Mouse (Mus musculus) MEL (cell line): Measurements from ENCODE around the gene Slc51a. TPM values are rescaled to one million over a fixed set of nuclear protein-coding genes. Genes with fewer than 3 reads are reported as not detected.

ENCODE experiments used
- DNase-seq: peaks from one replicate; pipeline ENCODE4 v3.0.0; 2011; ENCODE audit warnings: low read depth, low spot score
- H3K27ac ChIP-seq: 2 replicates; pipeline ENCODE4 v1.5.1; 2012; ENCODE audit warnings: low read depth, mild to moderate bottlenecking, control low read depth, low read length, moderate library complexity; ENCODE audit not compliant: control insufficient read depth
- H3K27me3 ChIP-seq, 2 experiments: fragments of 150-350 bp in 1 of 2; sonication (generic) in 1 of 2; 2 replicates each; pipeline ENCODE4 v1.6.1; 2012; ENCODE audit warnings: low read length in 2 of 2, mild to moderate bottlenecking in 2 of 2, improper control_type of control experiment in 1 of 2, moderate library complexity in 1 of 2; ENCODE audit not compliant: insufficient read depth in 2 of 2, control insufficient read depth in 1 of 2
- H3K36me3 ChIP-seq, 2 experiments: 2 replicates each; pipeline ENCODE4 v1.6.1; 2012 to 2014; ENCODE audit warnings: low read length in 2 of 2, improper control_type of control experiment in 1 of 2, inconsistent platforms in 1 of 2, mild to moderate bottlenecking in 1 of 2; ENCODE audit not compliant: insufficient read depth in 2 of 2, control insufficient read depth in 1 of 2
- H3K4me1 ChIP-seq, 2 experiments: fragments of 150-350 bp in 1 of 2; sonication (generic) in 1 of 2; 2 replicates each; pipeline ENCODE4 v1.6.1; 2012; ENCODE audit warnings: low read length in 2 of 2, improper control_type of control experiment in 1 of 2, mild to moderate bottlenecking in 1 of 2; ENCODE audit not compliant: insufficient read depth in 2 of 2, control insufficient read depth in 1 of 2
- H3K4me3 ChIP-seq, 2 experiments: fragments of 150-350 bp in 1 of 2; sonication (generic) in 1 of 2; 2 replicates each; pipeline ENCODE4 v1.5.1; 2012; ENCODE audit warnings: low read depth in 2 of 2, low read length in 2 of 2, mild to moderate bottlenecking in 2 of 2, moderate library complexity in 2 of 2, control low read depth in 1 of 2, improper control_type of control experiment in 1 of 2; ENCODE audit not compliant: control insufficient read depth in 1 of 2, insufficient read depth in 1 of 2
- H3K79me2 ChIP-seq: 2 replicates; pipeline ENCODE4 v1.6.1; 2012; ENCODE audit warnings: mild to moderate bottlenecking, low read length, moderate library complexity; ENCODE audit not compliant: control insufficient read depth, poor library complexity, insufficient read depth
- H3K9ac ChIP-seq: 2 replicates; pipeline ENCODE4 v1.6.1; 2012; ENCODE audit warnings: low read depth, mild to moderate bottlenecking, control low read depth, low read length, moderate library complexity; ENCODE audit not compliant: control insufficient read depth, poor library complexity, severe bottlenecking
- H3K9me3 ChIP-seq: fragments of 150-350 bp; sonication (generic); replicated peaks from 2 replicates; pipeline ENCODE4 v1.6.1; 2012; ENCODE audit warnings: mild to moderate bottlenecking, low read length, improper control_type of control experiment, moderate library complexity; ENCODE audit not compliant: insufficient read depth
- BHLHE40 ChIP-seq: IDR thresholded peaks from 2 replicates; pipeline ENCODE4 v1.6.1; 2012; ENCODE audit warnings: low read depth, mild to moderate bottlenecking, inconsistent platforms, low read length, improper control_type of control experiment, borderline replicate concordance
- CHD1 ChIP-seq: IDR thresholded peaks from 2 replicates; pipeline ENCODE4 v1.6.1; 2012; ENCODE audit warnings: low read depth, mild to moderate bottlenecking, inconsistent platforms, low read length, improper control_type of control experiment
- CHD2 ChIP-seq: IDR thresholded peaks from 2 replicates; pipeline ENCODE4 v1.6.1; 2011; ENCODE audit warnings: low read length, improper control_type of control experiment
- CTCF ChIP-seq, 3 experiments: IDR thresholded peaks in 2 of 3; conservative IDR thresholded peaks in 1 of 3; 2 replicates each; pipeline ENCODE4 v1.5.1; 2011 to 2012; ENCODE audit warnings: low read length in 3 of 3, low read depth in 2 of 3, mild to moderate bottlenecking in 2 of 3, improper control_type of control experiment in 1 of 3, inconsistent platforms in 1 of 3, mixed read lengths in 1 of 3, moderate library complexity in 1 of 3; ENCODE audit not compliant: control insufficient read depth in 1 of 3, insufficient read depth in 1 of 3, poor library complexity in 1 of 3, severe bottlenecking in 1 of 3
- E2F4 ChIP-seq: IDR thresholded peaks from 2 replicates; pipeline ENCODE4 v1.6.1; 2011; ENCODE audit warnings: low read depth, low read length, improper control_type of control experiment, borderline replicate concordance
- ETS1 ChIP-seq: IDR thresholded peaks from 2 replicates; pipeline ENCODE4 v1.6.1; 2012; ENCODE audit warnings: low read depth, mild to moderate bottlenecking, inconsistent platforms, low read length, improper control_type of control experiment, moderate library complexity
- GABPA ChIP-seq: IDR thresholded peaks from 2 replicates; pipeline ENCODE4 v1.6.1; 2012; ENCODE audit warnings: low read depth, mild to moderate bottlenecking, inconsistent platforms, low read length, improper control_type of control experiment, moderate library complexity
- GATA1 ChIP-seq: IDR thresholded peaks from 2 replicates; pipeline ENCODE4 v1.6.1; 2011; ENCODE audit warnings: low read depth, low read length, improper control_type of control experiment
- HCFC1 ChIP-seq: IDR thresholded peaks from 2 replicates; pipeline ENCODE4 v1.6.1; 2012; ENCODE audit warnings: low read depth, mild to moderate bottlenecking, inconsistent platforms, low read length, improper control_type of control experiment, moderate library complexity
- JUND ChIP-seq: IDR thresholded peaks from 2 replicates; pipeline ENCODE4 v1.6.1; 2011; ENCODE audit warnings: low read depth, mild to moderate bottlenecking, improper control_type of control experiment, low read length
- MAFK ChIP-seq: IDR thresholded peaks from 2 replicates; pipeline ENCODE4 v1.6.1; 2011; ENCODE audit warnings: low read depth, mild to moderate bottlenecking, low read length, improper control_type of control experiment, borderline replicate concordance
- MAX ChIP-seq: IDR thresholded peaks from 2 replicates; pipeline ENCODE4 v1.6.1; 2011; ENCODE audit warnings: low read length, improper control_type of control experiment
- MAZ ChIP-seq: IDR thresholded peaks from 2 replicates; pipeline ENCODE4 v1.6.1; 2012; ENCODE audit warnings: low read depth, mild to moderate bottlenecking, inconsistent platforms, low read length, improper control_type of control experiment
- MEF2A ChIP-seq: IDR thresholded peaks from 2 replicates; pipeline ENCODE4 v1.6.1; 2014; ENCODE audit warnings: low read depth, mild to moderate bottlenecking, inconsistent platforms, low read length, improper control_type of control experiment; ENCODE audit not compliant: poor library complexity, insufficient replicate concordance, severe bottlenecking; ENCODE audit errors: extremely low read depth
- MXI1 ChIP-seq: IDR thresholded peaks from 2 replicates; pipeline ENCODE4 v1.6.1; 2011; ENCODE audit warnings: mild to moderate bottlenecking, low read depth, low read length, improper control_type of control experiment
- MYB ChIP-seq: IDR thresholded peaks from 2 replicates; pipeline ENCODE4 v1.6.1; 2011; ENCODE audit warnings: mild to moderate bottlenecking, low read depth, low read length, improper control_type of control experiment
- NELFE ChIP-seq: IDR thresholded peaks from 2 replicates; pipeline ENCODE4 v1.6.1; 2011; ENCODE audit warnings: low read depth, low read length, improper control_type of control experiment
- POLR2A ChIP-seq, 2 experiments: IDR thresholded peaks; 2 replicates each; pipeline ENCODE4 v1.6.1; 2011 to 2012; ENCODE audit warnings: low read length in 2 of 2, mild to moderate bottlenecking in 2 of 2, control low read depth in 1 of 2, improper control_type of control experiment in 1 of 2, low read depth in 1 of 2, moderate library complexity in 1 of 2; ENCODE audit not compliant: control insufficient read depth in 1 of 2, insufficient read depth in 1 of 2, poor library complexity in 1 of 2
- POLR2AphosphoS5 ChIP-seq: IDR thresholded peaks from 2 replicates; pipeline ENCODE4 v1.6.1; 2012; ENCODE audit warnings: low read depth, borderline replicate concordance, mild to moderate bottlenecking, inconsistent platforms, low read length, moderate library complexity, mixed read lengths
- SIN3A ChIP-seq: IDR thresholded peaks from 2 replicates; pipeline ENCODE4 v1.6.1; 2012; ENCODE audit warnings: low read length, improper control_type of control experiment, inconsistent platforms
- SMC3 ChIP-seq: IDR thresholded peaks from 2 replicates; pipeline ENCODE4 v1.6.1; 2011; ENCODE audit warnings: low read depth, low read length, improper control_type of control experiment
- TAL1 ChIP-seq: IDR thresholded peaks from 2 replicates; pipeline ENCODE4 v1.6.1; 2012; ENCODE audit warnings: mild to moderate bottlenecking, inconsistent platforms, low read length, moderate library complexity, mixed read lengths
- TBP ChIP-seq: IDR thresholded peaks from 2 replicates; pipeline ENCODE4 v1.8.0; 2011; ENCODE audit warnings: low read depth, low read length, improper control_type of control experiment
- TCF12 ChIP-seq: IDR thresholded peaks from 2 replicates; pipeline ENCODE4 v1.6.1; 2014; ENCODE audit warnings: low read depth, mild to moderate bottlenecking, inconsistent platforms, low read length, improper control_type of control experiment, moderate library complexity
- UBTF ChIP-seq: IDR thresholded peaks from 2 replicates; pipeline ENCODE4 v1.6.1; 2012; ENCODE audit warnings: low read depth, mild to moderate bottlenecking, inconsistent platforms, low read length, improper control_type of control experiment, moderate library complexity, borderline replicate concordance; ENCODE audit not compliant: insufficient read depth
- USF1 ChIP-seq: IDR thresholded peaks from 2 replicates; pipeline ENCODE4 v1.6.1; 2014; ENCODE audit warnings: low read depth, mild to moderate bottlenecking, inconsistent platforms, low read length, improper control_type of control experiment, moderate library complexity
- USF2 ChIP-seq, 2 experiments: IDR thresholded peaks; 2 replicates each; pipeline ENCODE4 v1.6.1; 2011 to 2012; ENCODE audit warnings: improper control_type of control experiment in 2 of 2, low read length in 2 of 2, borderline replicate concordance in 1 of 2, inconsistent platforms in 1 of 2, low read depth in 1 of 2, mild to moderate bottlenecking in 1 of 2; ENCODE audit not compliant: insufficient read depth in 1 of 2
- ZMIZ1 ChIP-seq: IDR thresholded peaks from 2 replicates; pipeline ENCODE4 v1.6.1; 2012; ENCODE audit warnings: low read depth, mild to moderate bottlenecking, inconsistent platforms, low read length, improper control_type of control experiment, moderate library complexity
- ZNF384 ChIP-seq: IDR thresholded peaks from 2 replicates; pipeline ENCODE4 v1.6.1; 2012; ENCODE audit warnings: low read depth, mild to moderate bottlenecking, inconsistent platforms, low read length, improper control_type of control experiment
- polyA plus RNA-seq, 2 experiments: library from polyadenylated mRNA; stranded (reverse) in 1 of 2; unstranded in 1 of 2; fragments of >175 nt in 1 of 2; fragments of >200 nt in 1 of 2; gene quantifications; 2 replicates each; pipeline versions ENCODE4 v1.2.1 to v1.2.4; 2012; ENCODE audit warnings: low replicate concordance in 2 of 2, low read depth in 1 of 2; ENCODE audit not compliant: insufficient read length in 2 of 2, insufficient read depth in 1 of 2, missing spikeins in 1 of 2
- total RNA-seq: library from RNA; depleted of rRNA; stranded (reverse); fragments of 300-350 nt; gene quantifications from 2 replicates; pipeline ENCODE4 v1.2.3, GENCODE M21; 2012

Gene Slc51a
- total and polyA plus RNA-seq, 3 experiments: 4.6 to 14.5 TPM; not detected in 1

- Histone ChIP-seq H3K9me3 (no peaks in the 10 kb centered on the region), H3K36me3 (peaks cover 0 to 37% of the 10 kb centered on the region in 2 experiments; a peak in 3 of 4 replicates), H3K4me3 (no peak overlapping the region), H3K79me2 (peaks cover 19% of the 10 kb centered on the region), H3K27me3 (no peaks in the 10 kb centered on the region), H3K4me1 (peaks cover 20 to 21% of the 10 kb centered on the region in 2 experiments), H3K9ac (no peak overlapping the region), H3K27ac (no peak overlapping the region)
- TF ChIP-seq GATA1 (no peak), SMC3 (no peak), SIN3A (peak; percentile 85), TAL1 (no peak), BHLHE40 (peak; percentile 66; the same call in 1 of the 2 replicates), UBTF (no peak), GABPA (no peak), JUND (no peak), TCF12 (peak; percentile 44; the same call in 1 of the 2 replicates), MAX (peak; percentile 54; the same call in 1 of the 2 replicates), HCFC1 (no peak), POLR2A (IDR thresholded peaks at IDR 0.05; ENCODE audit: control insufficient read depth in 1 of 2, insufficient read depth in 1 of 2, low read depth in 1 of 2, low read length in 2 of 2, poor library complexity in 1 of 2) (no peak), ETS1 (peak; percentile 96), CHD2 (no peak), NELFE (no peak), CTCF (IDR thresholded peaks at IDR 0.05 in 2 of 3, conservative IDR thresholded peaks at IDR 0.05 in 1 of 3; ENCODE audit: control insufficient read depth in 1 of 3, insufficient read depth in 1 of 3, low read depth in 2 of 3, low read length in 3 of 3, poor library complexity in 1 of 3, severe bottlenecking in 1 of 3) (no peak), ZMIZ1 (no peak), MXI1 (peak; percentile 91), USF2 (IDR thresholded peaks at IDR 0.05; ENCODE audit: borderline replicate concordance in 1 of 2, insufficient read depth in 1 of 2, low read depth in 1 of 2, low read length in 2 of 2) (no peak), CHD1 (no peak), MEF2A (peak; percentile 90; the same call in 1 of the 2 replicates)
- DNase-seq: peak; percentile 43
These were observed 53.6 kb downstream of the Slc51a start for GRCm38 (mm10) chr16:32434066-32434465.

DNA sequence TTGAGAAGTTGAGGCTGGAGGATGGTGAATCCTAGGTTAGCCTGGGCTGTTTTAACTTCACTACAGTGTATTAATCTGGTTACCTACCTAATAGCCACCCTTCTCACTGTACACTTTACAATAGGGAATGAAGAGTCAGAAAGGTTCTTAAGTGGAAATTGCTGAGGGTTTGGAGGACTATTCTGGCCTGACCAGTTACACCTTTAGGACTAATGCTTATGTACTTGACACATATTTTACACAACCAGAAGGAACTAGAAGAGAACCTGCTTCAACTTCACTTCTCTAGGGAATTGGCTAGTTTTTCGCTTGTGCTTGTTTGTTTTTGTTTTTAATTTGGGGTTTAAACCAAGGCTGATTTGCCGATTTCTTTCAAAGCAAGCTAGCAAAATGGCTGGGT is 54.5 kb downstream of the Slc51a start:
- Histone ChIP-seq H3K4me1 (peaks cover 20 to 21% of the 10 kb centered on the region in 2 experiments), H3K4me3 (no peak overlapping the region), H3K27ac (no peak overlapping the region), H3K9ac (no peak overlapping the region), H3K27me3 (no peaks in the 10 kb centered on the region), H3K79me2 (peaks cover 18% of the 10 kb centered on the region), H3K36me3 (peaks cover 0 to 37% of the 10 kb centered on the region in 2 experiments; a peak in 3 of 4 replicates), H3K9me3 (no peaks in the 10 kb centered on the region)
- TF ChIP-seq MAFK (no peak), TAL1 (no peak), CTCF (IDR thresholded peaks at IDR 0.05 in 2 of 3, conservative IDR thresholded peaks at IDR 0.05 in 1 of 3; ENCODE audit: control insufficient read depth in 1 of 3, insufficient read depth in 1 of 3, low read depth in 2 of 3, low read length in 3 of 3, poor library complexity in 1 of 3, severe bottlenecking in 1 of 3) (no peak), MAZ (no peak), E2F4 (no peak), GATA1 (no peak), HCFC1 (no peak), USF1 (no peak), MYB (no peak), CHD1 (no peak), POLR2A (IDR thresholded peaks at IDR 0.05; ENCODE audit: control insufficient read depth in 1 of 2, insufficient read depth in 1 of 2, low read depth in 1 of 2, low read length in 2 of 2, poor library complexity in 1 of 2) (no peak), POLR2AphosphoS5 (no peak), ZNF384 (no peak), SIN3A (no peak), MAX (no peak), UBTF (no peak), TBP (no peak)
- DNase-seq: no peak
